Mouse (Mus musculus): ENCODE data around the gene D930020B18Rik. TPM values are rescaled to one million over a fixed set of nuclear protein-coding genes. Genes with fewer than 3 reads are reported as not detected.
A peak's percentile ranks its signal among the peaks of the same experiment; 100 is the strongest.

Gene D930020B18Rik
- total and polyA plus RNA-seq, 2 experiments from 2014 or later: 0.31 to 0.90 TPM

DNA sequence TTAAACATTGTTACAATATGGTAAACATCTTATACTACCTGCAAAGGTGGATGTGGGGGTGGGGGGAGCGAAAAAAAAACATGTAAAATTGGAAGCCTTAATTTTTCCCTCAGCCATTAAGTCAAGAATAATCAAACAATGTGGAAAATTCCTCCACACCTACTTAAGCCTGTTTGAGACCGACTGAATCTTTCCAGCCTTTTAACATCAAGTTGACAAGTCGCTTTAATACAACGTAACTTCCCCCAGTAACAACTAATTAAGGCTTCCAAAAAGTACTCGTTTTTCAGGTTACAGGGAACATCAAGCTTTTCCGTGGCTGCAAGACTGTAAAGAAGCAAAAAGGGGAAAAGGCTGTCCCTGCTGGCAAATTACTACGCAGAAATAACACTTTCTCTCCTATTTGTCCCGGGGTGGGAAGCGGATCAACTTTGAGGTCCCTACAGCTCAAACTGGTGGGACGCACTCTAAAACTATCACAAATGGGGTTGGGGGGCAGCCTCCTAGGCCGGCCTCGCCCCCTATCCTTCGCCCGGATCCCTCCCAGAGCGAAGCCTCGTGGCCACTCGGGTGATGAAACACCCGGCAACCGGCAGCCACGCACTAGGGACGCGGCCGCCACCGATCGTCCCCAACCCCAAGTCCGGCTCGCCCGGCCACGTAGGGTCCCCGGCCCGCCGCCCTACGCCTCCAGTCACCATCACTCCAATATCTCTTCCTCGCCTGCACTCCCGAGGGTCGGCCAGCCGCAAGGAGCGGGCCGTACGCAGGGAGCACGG is 15.8 kb upstream of the D930020B18Rik start:
- H3K36me3 ChIP-seq (ENCODE audit: insufficient read depth): 0 out of 2 replicates have a peak, but pooled peaks cover 15% of the 10 kb centered on the region
- peak overlapping the region; percentile 62 for H3K4me2 ChIP-seq (ENCODE audit: low read depth)
- DNase-seq (no peak), ATAC-seq (no peak)
- TF ChIP-seq CTCF (IDR thresholded peaks at IDR 0.05; ENCODE audit: low read depth): peak; percentile 7; the same call in 1 of the 2 replicates
- no peaks in the 10 kb centered on the region for H3K9me3 ChIP-seq (ENCODE audit: low read length)
- H3K27ac ChIP-seq (ENCODE audit: low read depth, low read length): peak overlapping the region; percentile 88
- peaks cover 15% of the 10 kb centered on the region for H3K4me1 ChIP-seq (ENCODE audit: insufficient read depth)
- WGBS: under 1% methylated on average over 39 of the region's 41 CpGs
- H3K27me3 ChIP-seq (ENCODE audit: insufficient read depth, low read length): no peaks in the 10 kb centered on the region
- peak overlapping the region; percentile 80 for H3K4me3 ChIP-seq (ENCODE audit: low read depth, low read length)
- H3K9ac ChIP-seq: peak overlapping the region; percentile 74

DNA sequence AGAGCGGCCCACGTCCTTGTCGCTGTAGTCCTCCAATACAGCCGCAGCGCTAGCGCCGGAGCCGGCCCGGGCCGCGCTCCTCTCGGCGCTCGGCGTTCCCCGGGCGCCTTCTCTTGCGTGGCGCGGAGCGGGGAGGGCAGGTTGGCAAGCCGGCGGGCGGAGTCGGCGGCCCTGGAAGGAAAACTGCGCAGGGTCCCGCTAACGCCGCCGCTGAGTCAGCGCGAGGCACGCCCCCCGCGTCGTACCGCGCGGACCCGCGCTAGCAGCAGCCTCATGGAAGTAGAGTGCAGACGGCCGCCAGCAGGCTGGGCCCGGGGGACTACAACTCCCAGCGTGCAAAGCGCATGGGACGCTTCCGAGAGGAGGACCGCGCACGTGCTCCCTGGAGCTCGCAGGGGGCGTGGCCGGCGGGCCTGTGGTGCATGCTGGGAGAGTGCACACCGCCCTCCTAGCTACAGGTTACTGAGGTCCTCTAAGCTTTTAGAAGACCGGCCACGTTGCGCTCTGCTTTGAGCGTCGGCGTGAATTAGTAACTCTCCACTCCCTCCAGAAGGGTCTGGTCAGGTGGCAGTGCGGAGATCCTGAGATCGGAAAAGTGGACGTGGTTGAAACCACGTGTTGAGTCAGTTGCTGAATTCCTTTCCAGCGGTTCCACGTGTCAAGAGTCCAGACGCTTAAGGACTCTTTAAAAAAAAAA is 15.1 kb upstream of the D930020B18Rik start, which contains the start of gene Xpot:
TSS of gene Xpot (minus strand) at position 147 of the 697 bp plus-strand sequence.
- ATAC-seq: peak; percentile 99
- peak; percentile 17; the same call in 1 of the 2 replicates for TF ChIP-seq CTCF (IDR thresholded peaks at IDR 0.05; ENCODE audit: low read depth)

DNA sequence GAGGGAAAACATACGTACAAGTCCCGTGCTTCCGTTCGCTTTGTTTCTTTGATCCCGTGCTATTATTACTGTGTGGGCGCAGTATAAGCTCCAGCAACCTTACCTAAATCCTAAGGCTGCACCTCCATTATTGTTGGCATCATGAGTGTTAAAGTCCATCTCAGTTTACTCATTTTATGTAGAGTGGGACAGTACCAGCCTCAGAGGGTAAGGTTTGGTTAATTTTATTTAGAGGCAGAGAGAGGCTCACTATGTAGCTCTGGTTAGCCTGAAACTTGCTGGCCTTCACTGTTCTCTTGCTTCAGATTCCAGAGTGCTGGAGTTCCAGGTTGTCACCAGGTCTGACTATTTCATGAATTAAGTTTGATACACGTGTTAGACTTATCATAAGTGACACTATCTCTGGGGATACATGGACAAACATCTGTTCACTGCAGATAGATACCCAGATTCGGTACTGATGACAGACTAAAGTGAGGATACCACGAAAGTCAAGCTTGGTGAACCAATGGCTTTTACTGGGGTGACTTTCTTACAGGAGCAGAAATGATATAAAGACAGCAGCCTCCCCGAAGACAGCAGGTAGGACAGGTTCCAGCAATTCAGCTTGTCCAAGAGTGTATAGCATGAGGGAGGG is 14.1 kb upstream of the D930020B18Rik start:
- ATAC-seq: no peak

More for the DNA sequence above, 15.1 kb upstream of the D930020B18Rik start, which contains the start of gene Xpot:
- whole genome bisulfite sequencing: under 1% methylated on average over 68 of the region's 70 CpGs
- peak; percentile 98 for DNase-seq
- H3K27ac ChIP-seq (ENCODE audit: low read depth, low read length): peak within 1 kb of the TSS; percentile 88
- no peaks in the 10 kb centered on the region for H3K27me3 ChIP-seq (ENCODE audit: insufficient read depth, low read length)
- 0 out of 2 replicates have a peak, but pooled peaks cover 12% of the 10 kb centered on the region for H3K36me3 ChIP-seq (ENCODE audit: insufficient read depth)
- H3K4me2 ChIP-seq (ENCODE audit: low read depth): peak within 1 kb of the TSS; percentile 62
- no peaks in the 10 kb centered on the region for H3K9me3 ChIP-seq (ENCODE audit: low read length)
- peak within 1 kb of the TSS; percentile 80 for H3K4me3 ChIP-seq (ENCODE audit: low read depth, low read length)
- H3K9ac ChIP-seq: peak within 1 kb of the TSS; percentile 74
- peaks cover 15% of the 10 kb centered on the region for H3K4me1 ChIP-seq (ENCODE audit: insufficient read depth)

DNA sequence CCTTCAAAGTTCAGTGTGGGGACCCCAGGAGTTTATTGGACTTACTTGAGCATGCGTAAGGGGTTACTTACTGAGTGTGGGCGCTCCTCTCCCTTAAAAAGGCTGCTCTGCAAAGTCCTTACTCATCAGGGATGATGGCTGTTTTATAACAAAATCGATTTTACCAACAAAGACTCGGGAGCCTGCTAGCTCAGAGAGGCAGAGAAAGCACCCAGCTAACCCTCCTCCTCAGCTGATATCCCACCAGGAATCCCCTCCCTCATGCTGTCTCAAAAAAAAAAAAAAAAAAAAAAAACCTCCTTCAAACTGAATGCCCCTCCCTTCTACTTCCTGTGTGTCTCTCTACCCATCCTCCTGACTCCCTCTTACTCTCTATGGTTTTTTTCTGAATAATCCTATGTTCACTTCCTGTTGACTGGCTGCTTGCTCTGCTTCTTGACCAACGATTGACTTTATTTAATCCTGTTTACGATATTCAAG is 12.8 kb upstream of the D930020B18Rik start:
- H3K36me3 ChIP-seq (ENCODE audit: insufficient read depth): no peaks in the 10 kb centered on the region
- 90% methylated on average over 6 of the region's 6 CpGs for WGBS

More for the DNA sequence above, 14.1 kb upstream of the D930020B18Rik start:
- no peak for TF ChIP-seq CTCF (IDR thresholded peaks at IDR 0.05; ENCODE audit: low read depth)
- Histone ChIP-seq H3K9ac (no peak overlapping the region), H3K27ac (ENCODE audit: low read depth, low read length) (no peak overlapping the region), H3K27me3 (ENCODE audit: insufficient read depth, low read length) (no peaks in the 10 kb centered on the region), H3K4me2 (ENCODE audit: low read depth) (no peak overlapping the region), H3K4me3 (ENCODE audit: low read depth, low read length) (no peak overlapping the region), H3K9me3 (ENCODE audit: low read length) (no peaks in the 10 kb centered on the region), H3K4me1 (ENCODE audit: insufficient read depth) (peaks cover 15% of the 10 kb centered on the region), H3K36me3 (ENCODE audit: insufficient read depth) (0 out of 2 replicates have a peak, but pooled peaks cover 2% of the 10 kb centered on the region)
- DNase-seq: no peak
- WGBS: 85% methylated on average over 10 of the region's 10 CpGs

DNA sequence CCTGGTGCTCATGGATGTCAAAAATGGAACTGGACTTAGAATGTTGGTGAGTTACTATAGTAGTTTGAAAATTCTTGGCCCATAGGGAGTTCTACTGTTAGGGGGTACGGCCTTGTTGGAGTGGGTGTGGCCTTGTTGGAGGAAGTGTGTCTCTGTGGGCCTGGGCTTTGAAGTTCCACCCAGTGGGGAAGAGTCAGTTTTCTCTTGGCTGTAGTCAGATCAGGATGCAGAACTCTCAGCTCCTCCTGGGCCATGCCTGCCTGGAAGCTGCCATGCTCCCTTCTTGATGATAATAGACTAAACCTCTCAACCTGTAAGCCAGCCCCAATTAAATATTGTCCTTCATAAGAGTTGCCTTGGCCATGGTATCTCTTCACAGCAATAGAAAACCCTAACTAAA is 7.2 kb upstream of the D930020B18Rik start:
- ATAC-seq (no peak), DNase-seq (no peak)
- no peaks in the 10 kb centered on the region for H3K36me3 ChIP-seq (ENCODE audit: insufficient read depth)
- WGBS: 64% methylated on average over 1 of the region's 1 CpGs
- H3K27me3 ChIP-seq (ENCODE audit: insufficient read depth, low read length): no peaks in the 10 kb centered on the region
- no peak overlapping the region for H3K4me2 ChIP-seq (ENCODE audit: low read depth)
- TF ChIP-seq CTCF (IDR thresholded peaks at IDR 0.05; ENCODE audit: low read depth): no peak
- H3K4me1 ChIP-seq (ENCODE audit: insufficient read depth): no peaks in the 10 kb centered on the region
- no peak overlapping the region for H3K4me3 ChIP-seq (ENCODE audit: low read depth, low read length)
- no peaks in the 10 kb centered on the region for H3K9me3 ChIP-seq (ENCODE audit: low read length)
- H3K9ac ChIP-seq: no peak overlapping the region
- no peak overlapping the region for H3K27ac ChIP-seq (ENCODE audit: low read depth, low read length)

More for the DNA sequence above, 12.8 kb upstream of the D930020B18Rik start:
- DNase-seq: no peak
- no peaks in the 10 kb centered on the region for H3K9me3 ChIP-seq (ENCODE audit: low read length)
- H3K4me3 ChIP-seq (ENCODE audit: low read depth, low read length): no peak overlapping the region
- no peak for TF ChIP-seq CTCF (IDR thresholded peaks at IDR 0.05; ENCODE audit: low read depth)
- H3K4me2 ChIP-seq (ENCODE audit: low read depth): no peak overlapping the region
- H3K9ac ChIP-seq: no peak overlapping the region
- no peaks in the 10 kb centered on the region for H3K27me3 ChIP-seq (ENCODE audit: insufficient read depth, low read length)
- H3K27ac ChIP-seq (ENCODE audit: low read depth, low read length): no peak overlapping the region
- H3K4me1 ChIP-seq (ENCODE audit: insufficient read depth): peaks cover 15% of the 10 kb centered on the region
- no peak for ATAC-seq

DNA sequence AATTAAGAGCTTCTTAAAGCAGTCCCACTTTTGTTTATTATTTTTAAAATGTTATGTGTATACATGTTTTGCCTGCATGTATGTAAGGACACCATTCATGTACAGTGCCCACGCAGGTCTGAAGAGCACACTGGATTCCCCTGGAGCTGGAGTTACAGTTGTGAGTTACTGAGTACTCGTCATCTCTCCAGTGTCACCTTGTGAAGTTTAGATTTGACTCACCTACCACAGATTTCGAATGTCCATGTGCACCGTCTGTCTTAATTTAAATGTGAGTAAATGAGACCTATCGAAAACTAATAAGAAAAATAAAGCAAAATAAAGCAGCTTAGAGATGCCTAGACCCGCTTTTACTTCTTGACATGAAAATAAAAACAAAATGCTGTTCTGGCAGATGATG is 5.1 kb upstream of the D930020B18Rik start:
- WGBS: 84% methylated on average over 6 of the region's 6 CpGs
- no peak for ATAC-seq

More for the DNA sequence above, 5.1 kb upstream of the D930020B18Rik start:
- H3K9ac ChIP-seq: no peak overlapping the region
- no peaks in the 10 kb centered on the region for H3K27me3 ChIP-seq (ENCODE audit: insufficient read depth, low read length)
- H3K4me2 ChIP-seq (ENCODE audit: low read depth): no peak overlapping the region
- no peak overlapping the region for H3K4me3 ChIP-seq (ENCODE audit: low read depth, low read length)
- H3K9me3 ChIP-seq (ENCODE audit: low read length): no peaks in the 10 kb centered on the region
- H3K27ac ChIP-seq (ENCODE audit: low read depth, low read length): no peak overlapping the region
- TF ChIP-seq CTCF (IDR thresholded peaks at IDR 0.05; ENCODE audit: low read depth): no peak
- no peak for DNase-seq
- H3K36me3 ChIP-seq (ENCODE audit: insufficient read depth): no peaks in the 10 kb centered on the region
- peaks cover 7% of the 10 kb centered on the region; the same call in 1 of the 2 replicates for H3K4me1 ChIP-seq (ENCODE audit: insufficient read depth)
